Mouse (Mus musculus) CD8-positive naive resting alpha-beta T cell, adult 2 months (primary cell): ENCODE results near the gene Msantd1.

ENCODE experiments used
- DNase-seq, 2 experiments: peaks; one replicate each; pipeline ENCODE4 v3.0.0; 2022; ENCODE audit warnings: low read depth in 2 of 2, low spot score in 2 of 2

Msantd1 gene

DNA sequence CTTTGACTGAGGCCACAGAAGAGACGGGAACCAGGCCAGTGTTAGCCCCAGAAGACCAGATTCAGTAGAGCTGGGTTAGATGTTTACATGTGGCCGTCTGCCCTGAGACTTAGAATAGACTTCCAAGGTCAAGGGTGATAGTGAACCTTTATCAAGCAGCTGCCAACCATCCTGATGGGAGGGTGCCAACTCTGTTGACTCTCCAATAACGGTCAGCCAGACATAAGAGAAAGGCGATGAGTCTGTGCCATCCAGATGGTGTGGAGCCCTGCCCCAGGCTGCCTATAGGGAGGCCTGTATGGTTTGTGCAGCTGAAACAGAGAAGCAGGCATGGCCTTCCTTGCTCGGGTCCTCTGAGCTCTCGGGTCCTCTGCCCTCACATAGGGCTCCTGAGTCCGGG, 16.7 kb downstream of the Msantd1 start:
- no peak for DNase-seq

DNA sequence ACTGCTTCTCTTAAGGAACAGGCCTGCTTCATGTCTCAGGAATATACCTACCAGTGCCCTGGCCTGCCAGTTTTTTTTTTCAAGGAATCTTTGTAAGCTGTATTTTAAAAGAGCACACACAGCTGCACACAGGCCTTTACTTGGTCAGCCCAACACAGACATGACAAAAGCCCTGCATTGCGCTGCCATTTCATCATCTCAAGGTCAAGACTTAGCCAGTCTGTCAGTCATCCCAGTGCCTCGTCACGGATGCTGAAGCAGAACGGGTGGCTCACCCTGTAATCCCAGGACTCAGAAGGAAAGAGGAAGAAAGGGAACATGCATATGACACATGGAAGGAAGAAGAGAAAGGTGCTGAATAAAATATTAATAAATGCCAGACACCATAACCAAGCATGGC, 19.8 kb downstream of the Msantd1 start:
- DNase-seq: no peak

DNA sequence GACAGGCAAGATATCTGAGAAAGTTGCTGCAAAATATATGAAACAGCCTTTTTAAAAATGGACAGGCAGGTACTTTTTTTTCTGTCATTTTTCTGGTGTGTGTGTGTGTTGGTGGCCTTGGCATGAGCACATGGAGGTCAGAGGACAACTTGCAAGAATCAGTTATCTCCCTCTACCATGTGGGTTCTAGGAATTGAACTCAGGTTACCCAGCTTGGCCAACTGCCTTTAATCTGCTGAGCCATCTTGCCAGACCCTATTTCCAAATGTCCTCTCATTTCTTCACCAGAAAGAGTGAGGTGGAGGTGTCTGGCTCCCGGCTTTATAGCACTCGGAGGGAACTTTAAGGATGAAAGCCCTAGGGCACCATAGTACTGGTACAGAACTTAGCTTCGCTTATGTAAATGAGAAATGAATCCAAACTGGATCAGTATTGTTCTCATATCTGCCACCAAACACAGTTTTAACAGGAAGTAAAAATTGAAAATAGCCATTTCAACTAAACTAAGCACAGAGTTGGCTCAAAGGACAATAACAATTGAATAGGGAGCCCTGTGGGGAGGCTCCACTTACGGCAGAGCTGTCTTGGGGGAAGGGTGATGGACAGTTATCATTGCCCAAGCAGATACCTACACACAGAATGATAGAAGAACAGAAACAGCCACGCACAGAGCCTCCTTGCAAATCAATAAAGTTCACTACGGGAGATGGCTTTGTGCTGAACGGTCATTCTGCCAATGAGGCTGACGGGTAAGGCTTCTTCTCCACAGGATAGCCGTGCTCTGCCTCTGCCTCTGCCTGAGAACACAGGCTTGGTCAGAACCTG, 22.6 kb downstream of the Msantd1 start:
- DNase-seq: no peak

DNA sequence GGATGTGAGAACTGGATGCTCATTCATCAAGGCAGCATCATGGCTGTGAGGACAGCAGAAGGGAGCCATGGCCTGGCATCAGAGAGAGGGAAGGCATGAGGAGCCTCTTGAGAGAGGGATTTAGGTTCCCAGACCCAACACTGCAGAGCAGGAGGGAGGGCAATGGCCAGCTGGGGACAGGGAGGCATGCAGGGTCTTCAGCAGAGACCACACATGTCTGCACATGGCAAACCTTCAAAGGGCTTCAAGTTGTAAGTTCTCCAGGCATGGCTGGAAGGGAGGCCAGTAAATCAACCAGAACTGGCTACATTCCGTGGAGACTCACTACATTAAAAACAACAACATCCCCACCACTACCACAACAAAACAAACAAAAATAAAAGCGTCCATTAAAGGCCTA, 23.3 kb downstream of the Msantd1 start:
- no peak for DNase-seq

DNA sequence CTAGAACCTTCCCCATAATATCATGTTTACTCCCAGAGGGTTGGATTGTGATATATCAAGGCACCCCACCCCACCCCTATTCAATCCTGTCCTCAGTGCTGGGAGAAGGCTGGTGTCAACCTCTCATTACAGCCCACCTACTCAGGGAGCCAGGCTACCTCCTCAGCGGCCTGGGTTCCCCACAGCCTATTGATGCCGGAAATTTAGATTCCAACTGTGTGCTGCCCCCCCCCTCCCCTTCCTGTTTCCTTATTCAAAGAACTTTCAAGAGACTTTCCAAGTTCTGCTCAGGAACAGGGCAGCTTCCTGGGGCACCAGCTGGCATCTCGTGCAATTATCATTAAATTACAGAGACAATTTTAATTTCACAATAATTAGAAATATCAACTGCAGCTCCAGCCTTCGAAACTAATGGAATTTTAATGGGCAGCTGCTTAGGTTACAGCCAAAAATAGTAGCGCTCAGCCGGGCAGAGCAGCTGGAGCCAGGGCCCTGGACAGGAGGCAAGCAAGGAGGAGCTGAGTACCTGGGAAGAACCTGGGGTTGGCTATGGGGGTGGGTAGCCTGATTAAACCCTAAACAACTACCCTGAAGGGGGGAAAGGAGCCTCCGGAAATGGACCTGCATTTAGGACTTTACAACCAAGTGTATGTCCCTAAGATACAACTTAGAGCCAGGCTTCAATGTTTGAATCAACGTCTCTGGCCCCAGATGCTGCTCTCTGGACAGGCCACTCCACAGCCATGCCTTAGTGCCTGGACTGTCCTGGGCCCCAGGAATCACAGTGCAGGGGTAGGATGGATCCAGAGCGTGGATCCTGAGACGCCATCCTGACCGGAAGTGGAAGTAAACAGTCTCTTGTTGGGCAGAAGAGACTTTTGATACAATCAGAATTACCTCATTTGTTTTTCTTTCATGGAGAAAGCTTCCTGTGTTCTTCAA, 24.0 kb downstream of the Msantd1 start:
- DNase-seq: no peak

DNA sequence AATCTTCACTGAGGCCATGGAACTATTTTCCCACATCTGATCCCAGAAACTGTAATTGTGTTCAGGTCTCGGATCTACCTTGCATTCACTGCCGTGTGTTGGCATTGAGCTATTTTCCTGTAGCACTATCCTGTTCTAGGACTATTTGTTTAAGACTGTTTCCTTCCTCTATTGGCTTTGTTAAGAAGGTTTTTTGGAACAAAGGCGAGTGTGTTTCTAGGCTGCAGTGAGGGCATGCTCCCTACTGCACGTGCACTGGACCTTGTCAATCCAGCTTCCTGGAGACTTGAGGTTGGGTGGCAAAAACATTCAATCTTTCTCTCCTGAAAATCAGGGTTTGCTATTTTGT, 24.6 kb downstream of the Msantd1 start:
- no peak for DNase-seq

DNA sequence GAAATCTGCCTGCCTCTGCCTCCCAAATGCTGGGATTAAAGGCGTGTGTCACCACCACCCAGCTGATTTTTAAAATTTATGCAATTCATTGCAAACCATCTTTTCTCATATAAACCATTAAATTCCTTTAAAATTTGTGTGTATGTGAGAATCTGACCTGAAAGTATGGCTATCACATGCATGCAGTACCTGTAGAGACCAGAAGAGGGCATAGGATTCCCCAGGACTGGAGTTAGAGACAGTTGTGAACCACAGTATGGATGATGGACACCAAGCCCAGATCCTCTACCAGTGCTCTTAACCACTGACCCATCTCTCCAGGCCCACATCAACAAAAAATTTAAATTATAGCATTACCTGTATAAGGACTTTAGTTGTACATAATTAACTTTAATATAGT, 25.6 kb downstream of the Msantd1 start:
- DNase-seq: no peak

DNA sequence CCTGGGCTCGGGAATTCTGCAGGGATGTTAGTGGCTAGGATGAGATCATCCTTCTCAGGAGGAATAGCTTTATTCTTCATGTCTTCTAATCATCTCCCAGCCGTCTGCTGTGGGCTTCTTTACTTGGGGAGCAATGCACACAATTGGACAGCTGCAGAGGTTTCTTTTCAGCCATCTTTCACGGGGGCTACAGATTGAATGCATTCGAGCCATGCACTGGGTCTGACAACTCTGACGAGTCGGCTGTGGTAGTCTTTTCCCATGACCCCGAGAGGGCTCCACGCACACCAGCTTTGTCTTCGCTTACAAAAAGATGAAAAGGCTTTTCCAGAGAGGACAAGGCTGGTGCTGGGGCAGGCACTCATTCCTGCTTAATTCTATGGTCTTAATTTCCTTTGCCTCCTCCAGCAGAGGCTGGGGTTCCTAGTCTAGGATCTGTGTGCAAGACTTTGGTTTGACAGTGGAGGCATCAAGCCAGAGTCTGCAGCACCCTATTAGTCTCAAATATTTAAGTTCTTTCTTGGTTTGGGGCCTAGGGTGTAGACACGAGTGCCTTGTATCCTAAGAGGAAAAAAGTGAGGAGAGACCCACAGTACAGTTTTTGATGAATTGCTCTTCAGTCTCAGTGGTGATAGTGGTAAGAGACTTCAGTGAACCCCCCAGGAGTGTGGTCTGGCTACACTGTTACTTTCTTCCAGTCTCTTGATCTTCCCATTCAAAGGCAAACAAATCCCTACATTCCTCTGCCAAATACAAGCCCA, 34.1 kb downstream of the Msantd1 start:
- DNase-seq: no peak

DNA sequence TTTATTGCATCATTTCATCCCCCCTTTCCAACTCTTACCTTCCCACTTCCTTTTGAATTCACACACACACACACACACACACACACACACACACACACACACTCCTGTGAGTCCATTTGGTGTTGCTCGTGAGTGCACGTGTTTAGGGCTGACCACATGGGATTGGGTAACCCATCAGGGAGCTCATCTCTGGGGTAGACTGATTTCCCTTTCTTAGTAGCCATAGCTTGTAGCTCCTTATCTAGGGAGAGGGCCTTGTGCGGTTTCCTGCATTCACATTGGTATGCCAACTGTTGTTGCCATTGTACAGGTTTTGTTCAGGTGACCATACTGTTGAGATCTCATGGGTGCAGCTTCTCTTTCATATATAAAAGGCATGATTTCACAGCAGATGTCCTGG, 35.6 kb downstream of the Msantd1 start:
- DNase-seq: no peak

DNA sequence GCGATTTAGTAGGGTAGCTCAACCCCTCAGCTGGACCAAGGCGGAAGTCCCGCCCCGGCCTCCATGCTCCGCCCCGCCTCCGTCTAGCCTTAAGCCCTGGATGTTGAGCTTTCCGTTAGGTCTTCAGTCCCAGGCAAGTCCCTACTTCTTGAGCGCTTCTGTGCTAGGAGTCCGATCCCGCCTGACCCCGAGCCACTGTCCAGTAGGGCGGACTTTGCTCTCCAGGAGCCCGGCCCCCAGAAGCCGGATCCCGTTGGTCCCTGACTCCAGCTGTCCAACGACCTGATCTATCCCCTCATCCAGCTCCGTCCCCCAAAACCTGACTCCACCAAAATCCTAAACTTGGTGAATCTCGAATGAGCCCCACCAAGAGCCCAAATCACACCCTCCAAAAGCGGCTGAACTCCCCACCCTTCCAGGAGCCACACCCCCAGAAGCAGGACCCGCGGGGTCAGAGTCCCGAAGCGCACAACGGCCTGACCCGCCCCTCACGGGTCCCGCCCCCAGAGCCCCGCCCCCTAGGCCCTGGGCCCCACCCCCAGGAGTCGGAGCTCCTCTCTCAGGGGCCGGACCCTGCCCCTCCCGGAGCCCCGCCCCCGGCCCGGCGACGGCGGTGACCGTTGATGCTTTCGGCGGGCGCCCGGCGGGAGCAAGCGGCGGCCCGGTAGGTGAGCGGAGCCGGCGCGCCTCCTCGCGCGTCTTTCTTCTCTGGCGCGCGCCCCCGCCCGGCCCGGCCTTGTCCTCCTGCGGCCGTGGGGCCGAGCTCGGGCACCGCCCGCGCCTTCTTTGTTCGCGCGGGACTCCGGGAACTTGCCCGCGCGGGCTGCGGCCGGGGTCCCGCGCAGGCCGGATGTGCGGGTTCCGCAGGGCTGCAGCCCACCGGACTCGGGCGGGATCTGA, 41.3 kb downstream of the Msantd1 start, which contains the start of gene Rgs12:
Gene Rgs12 (plus strand): TSS at position 585 of the 900 bp plus-strand sequence.
- peak; percentile 47 to 56 for DNase-seq

DNA sequence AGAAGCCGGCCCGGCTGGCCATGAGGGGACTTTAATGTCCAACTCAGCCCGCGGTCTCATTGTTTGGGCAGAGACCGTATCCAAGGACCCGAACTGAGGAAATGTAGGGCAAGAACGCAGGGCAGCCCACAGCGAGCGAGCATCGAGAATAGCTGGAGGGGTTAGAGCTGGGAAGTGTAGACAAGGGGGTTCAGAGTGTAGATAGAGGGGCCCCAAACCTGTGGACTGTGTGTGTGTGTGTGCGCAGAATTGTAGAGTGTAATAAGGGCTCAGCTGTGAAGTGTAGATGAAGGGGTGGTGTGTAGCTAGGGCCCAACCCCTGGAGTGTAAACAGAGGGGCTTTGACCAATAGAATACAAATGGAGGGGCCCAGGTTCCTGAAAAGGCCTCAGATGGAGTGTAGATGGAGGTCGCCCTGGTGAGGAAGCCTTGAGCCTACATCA, 42.0 kb downstream of the Msantd1 start:
- DNase-seq: peak in 1 of 2 experiments; percentile 1

DNA sequence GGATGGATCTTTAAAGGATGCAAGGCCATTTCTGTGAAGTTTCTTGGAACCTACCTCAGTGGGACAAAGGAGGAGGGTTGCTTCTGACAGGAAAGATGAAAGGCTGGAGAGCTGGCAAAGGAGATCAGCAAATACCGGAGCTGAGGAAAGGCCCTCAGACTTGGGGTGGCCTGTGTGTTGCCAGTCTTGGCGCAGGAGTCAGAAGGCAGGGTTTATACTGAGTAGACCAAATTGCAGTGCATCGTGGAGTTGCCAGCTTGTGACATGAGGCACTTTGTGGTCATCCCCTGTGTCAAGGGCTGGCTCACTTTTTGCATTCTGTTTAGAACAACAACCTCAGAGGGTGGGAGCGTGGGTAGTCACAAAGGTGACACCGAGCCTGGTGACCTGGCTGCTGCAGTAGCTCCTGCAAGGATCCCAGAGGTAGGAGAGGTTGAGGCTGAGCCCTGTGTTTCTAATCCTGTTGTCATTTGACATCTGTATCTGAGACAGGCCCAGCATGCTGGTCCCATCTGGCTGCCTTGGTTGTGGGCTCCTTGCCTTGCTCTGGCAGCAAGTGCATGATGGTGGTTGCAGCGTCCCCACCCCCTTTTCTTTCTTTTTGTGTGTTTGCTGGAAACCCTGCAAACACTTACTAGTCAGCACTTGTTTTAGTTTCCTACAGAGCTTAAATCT, 42.8 kb downstream of the Msantd1 start:
- DNase-seq: no peak

DNA sequence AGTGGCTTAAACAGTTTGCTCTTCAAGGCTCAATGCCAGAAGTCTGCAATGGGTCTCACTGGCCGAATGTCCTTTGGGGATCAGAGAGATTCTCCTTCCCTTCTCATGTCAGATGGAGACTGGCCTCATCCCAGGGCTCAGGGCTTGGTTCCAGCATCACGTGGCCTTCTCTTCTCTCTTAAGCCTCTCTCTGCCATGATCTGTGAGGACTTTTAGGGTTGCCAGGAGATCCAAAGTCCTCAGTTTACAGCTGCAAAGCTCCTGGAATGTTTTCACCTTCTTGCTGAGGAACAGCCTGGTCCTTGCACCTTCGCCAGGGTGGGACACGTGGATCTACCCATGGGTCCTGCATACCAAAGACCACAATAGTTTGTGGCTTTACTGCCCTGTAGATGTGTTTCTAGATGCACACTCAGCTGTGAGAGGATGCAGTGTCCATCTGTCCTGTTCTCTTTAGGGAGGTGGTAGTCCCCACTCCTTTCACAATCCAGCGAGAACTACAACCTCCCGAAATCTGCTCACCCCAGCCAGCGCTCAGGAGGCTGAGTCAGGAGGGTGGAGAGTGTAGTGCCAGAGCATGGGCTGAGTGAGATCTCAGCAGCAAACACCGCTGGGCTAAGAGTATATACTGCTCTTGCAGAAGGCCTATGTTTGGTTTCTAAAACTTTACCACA, 43.5 kb downstream of the Msantd1 start:
- DNase-seq: no peak

DNA sequence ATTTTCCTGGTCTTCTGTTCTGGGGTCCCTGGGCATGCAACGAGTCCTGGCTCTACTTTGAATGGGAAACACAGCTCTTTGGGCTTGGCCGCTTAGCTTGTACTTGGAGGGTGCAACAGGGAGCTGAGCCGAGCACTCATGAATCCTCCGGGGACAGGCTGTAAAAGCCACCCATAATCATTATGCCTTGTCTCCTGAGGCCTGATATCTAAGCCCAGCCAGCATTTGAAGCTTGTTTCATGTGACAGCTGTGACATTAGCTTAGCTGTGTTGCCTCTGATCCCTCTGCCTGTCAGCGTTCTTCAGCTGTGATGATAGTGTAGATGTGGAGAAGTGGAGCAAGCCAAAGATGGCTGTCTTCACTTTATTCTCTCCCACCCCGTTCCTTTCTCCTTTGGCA, 46.7 kb downstream of the Msantd1 start:
- no peak for DNase-seq

DNA sequence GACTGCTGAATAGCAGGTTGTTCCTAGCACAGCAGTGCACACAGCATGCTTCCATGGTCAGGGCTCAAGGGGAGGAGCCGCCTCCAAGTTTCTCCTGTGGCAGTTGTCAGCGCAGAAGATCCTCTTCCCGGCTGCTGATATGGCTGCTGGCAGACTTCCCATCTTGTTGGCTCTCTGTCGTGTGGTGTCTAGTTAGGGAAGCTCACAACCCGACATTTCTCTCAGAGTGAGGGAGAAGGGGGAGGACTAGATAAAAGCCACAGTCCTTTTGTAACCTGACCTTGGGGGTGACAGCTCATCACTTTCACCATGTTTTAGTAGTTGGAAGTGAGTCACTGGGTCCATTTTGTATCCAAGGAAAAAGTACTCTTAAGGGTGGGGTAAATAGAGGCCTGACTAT, 47.8 kb downstream of the Msantd1 start:
- no peak for DNase-seq

DNA sequence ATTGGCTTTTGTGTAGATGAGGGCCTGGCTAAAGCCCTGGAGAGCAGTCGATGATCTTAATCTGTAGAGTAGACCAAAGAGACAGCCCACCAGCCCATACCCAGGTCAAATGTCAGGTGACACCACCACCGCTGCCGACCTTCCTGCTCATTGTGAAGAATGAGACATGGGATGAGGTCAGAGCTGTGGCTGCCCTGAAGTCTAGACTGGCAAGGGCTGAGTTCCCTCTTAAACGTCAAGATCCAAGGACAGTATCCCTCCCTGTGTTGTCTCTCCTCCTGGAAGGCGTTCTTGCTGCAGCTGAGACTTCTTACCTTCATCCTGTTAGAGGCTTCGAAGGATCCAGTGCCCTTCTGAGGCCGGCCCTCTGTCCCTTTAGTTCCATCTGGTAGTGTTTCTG, 48.3 kb downstream of the Msantd1 start:
- DNase-seq: no peak

DNA sequence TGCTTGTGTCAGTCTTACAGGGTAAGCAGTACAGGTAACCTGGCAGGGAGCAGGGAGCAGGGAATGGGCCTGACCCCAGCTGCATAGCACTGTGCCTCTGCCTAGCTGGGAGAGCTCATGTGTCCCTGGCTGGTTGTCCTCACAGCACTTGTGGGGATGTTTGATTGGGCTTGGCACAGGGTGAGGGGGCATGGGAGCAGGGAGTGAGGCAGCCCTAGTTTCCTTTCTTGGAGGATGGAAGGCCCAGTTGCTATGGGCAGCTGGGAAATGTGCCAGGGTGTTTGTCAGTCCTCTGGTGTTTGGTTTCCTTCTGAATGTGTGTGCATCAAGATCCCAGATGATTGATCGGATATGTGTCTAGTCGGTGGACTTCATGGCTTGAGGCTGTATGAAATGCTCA, 49.2 kb downstream of the Msantd1 start:
- no peak for DNase-seq

DNA sequence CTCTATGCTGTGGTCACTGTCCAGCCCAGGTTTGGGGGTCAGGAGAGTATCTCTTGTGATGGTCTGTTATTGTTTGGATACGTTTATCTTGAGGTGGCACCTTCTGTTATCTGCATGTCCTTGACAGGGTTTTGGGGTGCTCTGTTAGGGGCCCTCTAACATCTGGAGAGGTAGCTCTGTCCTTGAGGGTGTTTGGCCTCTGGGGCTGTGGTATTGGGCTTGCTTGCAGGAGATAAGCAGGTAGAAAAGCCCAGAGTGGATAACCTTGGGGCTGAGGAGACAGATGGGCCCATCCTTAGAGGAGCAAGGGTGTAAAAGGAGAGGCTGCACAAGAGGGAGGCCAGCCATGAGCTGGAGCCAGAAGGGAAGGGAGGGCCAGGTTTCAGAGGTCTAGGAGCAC, 52.2 kb downstream of the Msantd1 start:
- DNase-seq: no peak

DNA sequence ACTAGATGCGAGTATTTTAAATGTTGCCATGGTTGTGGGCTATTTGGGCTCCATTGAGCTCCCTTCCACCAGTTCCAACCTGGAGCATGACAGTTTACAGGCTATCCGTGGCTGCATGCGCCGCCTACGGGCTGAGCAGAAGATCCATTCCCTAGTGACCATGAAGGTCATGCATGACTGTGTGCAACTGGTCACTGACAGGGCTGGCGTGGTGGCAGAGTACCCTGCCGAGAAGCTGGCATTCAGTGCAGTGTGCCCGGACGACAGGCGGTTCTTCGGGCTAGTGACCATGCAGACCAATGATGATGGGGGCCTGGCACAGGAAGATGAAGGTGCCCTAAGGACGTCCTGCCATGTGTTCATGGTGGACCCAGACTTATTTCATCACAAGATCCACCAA, 57.7 kb downstream of the Msantd1 start:
- no peak for DNase-seq
